Mouse (Mus musculus): ENCODE results near the gene Dennd1a. TPM values are rescaled to one million over a fixed set of nuclear protein-coding genes. Genes with fewer than 3 reads are reported as not detected.

Gene Dennd1a
- total RNA-seq (2017): 16.1 to 46.6 TPM (median 34.9 TPM) in 3 replicates

GRCm38 (mm10) chr2:38286733-38287551 is at the start of gene Dennd1a:
Dennd1a (minus strand) TSS chr2:38287390.
- peak; percentile 57 for ATAC-seq (replicated peaks; ENCODE audit: insufficient number of reproducible peaks, low FRiP score, low TSS enrichment, poor library complexity, severe bottlenecking)

DNA sequence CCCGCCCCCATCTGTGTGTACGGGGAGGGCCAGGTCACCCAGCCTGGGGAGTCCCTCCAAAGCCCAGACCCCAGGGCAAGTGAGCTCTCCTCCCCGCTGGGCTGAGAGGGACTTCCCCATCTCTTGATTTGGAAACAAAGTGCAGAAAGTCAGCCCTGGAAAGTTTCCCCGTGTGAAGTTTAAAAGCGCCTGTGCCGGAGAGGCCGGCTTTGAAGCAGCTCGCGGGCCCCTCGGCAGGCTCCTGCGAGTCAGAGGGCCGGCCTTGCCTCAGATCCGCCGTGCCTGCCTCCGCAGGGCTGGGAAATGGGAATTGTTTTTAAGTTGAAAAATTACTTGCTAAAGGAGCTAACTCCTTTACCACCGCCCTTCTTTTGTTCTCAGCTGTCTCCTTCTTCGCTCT is 49.4 kb upstream of the Dennd1a start:
- ATAC-seq (replicated peaks; ENCODE audit: insufficient number of reproducible peaks, low FRiP score, low TSS enrichment, poor library complexity, severe bottlenecking): no peak

- ATAC-seq (replicated peaks; ENCODE audit: insufficient number of reproducible peaks, low FRiP score, low TSS enrichment, poor library complexity, severe bottlenecking): no peak
These were observed 46.5 kb upstream of the Dennd1a start for GRCm38 (mm10) chr2:38333586-38334119.

GRCm38 (mm10) chr2:38326671-38327070 is 39.5 kb upstream of the Dennd1a start:
- no peak for ATAC-seq (replicated peaks; ENCODE audit: insufficient number of reproducible peaks, low FRiP score, low TSS enrichment, poor library complexity, severe bottlenecking)

DNA sequence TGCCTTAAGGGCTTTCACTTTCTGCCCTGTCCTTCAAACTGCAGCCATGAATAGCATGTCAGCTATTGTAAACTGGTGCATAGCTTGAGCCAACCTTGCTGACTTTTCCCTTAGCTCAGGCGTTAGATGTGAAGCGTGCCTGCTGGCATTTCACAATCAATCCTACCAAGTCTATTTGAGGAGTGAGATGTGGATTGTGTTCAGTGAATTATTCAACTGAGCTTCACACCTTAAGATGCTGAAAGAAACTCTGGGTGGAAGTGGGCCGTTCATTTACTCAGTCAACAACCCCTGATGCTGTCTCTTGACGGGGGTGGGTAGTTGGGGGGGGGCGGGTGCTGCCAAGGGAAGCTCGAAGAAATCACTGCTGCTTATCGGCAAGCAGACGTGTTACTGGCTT is 36.2 kb upstream of the Dennd1a start:
- no peak for ATAC-seq (replicated peaks; ENCODE audit: insufficient number of reproducible peaks, low FRiP score, low TSS enrichment, poor library complexity, severe bottlenecking)

DNA sequence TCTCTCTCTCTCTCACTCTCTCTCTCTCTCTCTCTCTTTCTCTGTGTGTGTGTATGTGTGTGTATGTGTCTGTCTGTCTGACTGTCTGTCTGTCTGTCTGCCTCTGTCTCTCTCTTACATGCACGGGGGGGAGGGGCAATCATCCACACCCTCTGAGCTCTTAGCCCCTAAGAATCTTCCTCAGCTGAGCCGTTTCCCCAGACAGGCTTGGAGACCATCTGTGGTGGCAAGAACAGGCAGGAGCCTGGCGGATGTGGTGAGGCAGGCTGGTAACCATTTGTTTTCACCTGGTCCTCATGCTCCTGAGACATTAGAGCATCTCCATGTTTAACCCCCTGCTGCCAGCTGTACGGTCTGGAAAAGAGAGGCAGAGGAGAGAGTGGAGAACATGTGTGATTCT is 33.7 kb upstream of the Dennd1a start:
- ATAC-seq (replicated peaks; ENCODE audit: insufficient number of reproducible peaks, low FRiP score, low TSS enrichment, poor library complexity, severe bottlenecking): no peak

GRCm38 (mm10) chr2:38319086-38319485 is 31.9 kb upstream of the Dennd1a start:
- no peak for ATAC-seq (replicated peaks; ENCODE audit: insufficient number of reproducible peaks, low FRiP score, low TSS enrichment, poor library complexity, severe bottlenecking)

DNA sequence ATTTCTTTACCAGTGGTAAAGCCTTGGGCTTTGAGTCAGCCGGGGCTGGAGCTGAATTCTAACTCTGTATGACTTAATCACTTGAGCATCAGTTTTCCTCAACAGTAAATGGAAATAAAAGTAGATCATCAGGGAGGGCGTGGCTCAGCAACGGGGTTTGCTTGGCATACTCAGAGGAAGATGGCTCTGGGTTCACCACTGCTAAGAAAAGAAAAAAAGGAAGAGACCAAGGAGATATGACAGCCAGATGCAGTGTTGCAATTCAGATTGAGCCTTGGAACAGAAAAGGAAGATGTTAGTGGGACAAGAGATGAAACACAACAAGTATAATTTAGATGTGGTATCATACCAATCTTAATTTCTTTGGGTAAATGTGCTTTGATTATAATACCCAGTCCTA is 26.2 kb upstream of the Dennd1a start:
- ATAC-seq (replicated peaks; ENCODE audit: insufficient number of reproducible peaks, low FRiP score, low TSS enrichment, poor library complexity, severe bottlenecking): 0 out of 2 replicates have a peak, but pooled peaks have one; percentile 13

DNA sequence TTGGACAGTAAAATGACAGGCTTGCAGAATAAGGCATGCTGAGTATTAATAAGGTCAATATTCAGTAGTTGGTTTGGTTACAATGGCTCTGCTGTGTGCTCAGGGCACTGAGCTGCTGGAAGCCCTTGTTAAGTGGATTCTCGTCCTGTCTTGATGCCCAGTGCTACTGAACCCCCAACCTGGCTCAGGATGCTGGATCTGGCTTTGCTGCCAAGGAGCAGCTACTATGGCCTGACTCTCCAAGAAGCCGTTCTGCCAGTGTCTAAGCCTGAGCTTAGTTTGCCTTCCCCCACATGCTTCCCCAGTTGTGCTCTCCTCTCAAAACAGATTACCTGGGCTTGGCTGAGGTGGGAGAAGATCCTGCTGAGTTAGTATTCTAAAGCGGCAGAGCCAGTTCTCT is 25.7 kb upstream of the Dennd1a start:
- ATAC-seq (replicated peaks; ENCODE audit: insufficient number of reproducible peaks, low FRiP score, low TSS enrichment, poor library complexity, severe bottlenecking): no peak

GRCm38 (mm10) chr2:38305152-38305551 is 18.0 kb upstream of the Dennd1a start:
- ATAC-seq (replicated peaks; ENCODE audit: insufficient number of reproducible peaks, low FRiP score, low TSS enrichment, poor library complexity, severe bottlenecking): no peak

DNA sequence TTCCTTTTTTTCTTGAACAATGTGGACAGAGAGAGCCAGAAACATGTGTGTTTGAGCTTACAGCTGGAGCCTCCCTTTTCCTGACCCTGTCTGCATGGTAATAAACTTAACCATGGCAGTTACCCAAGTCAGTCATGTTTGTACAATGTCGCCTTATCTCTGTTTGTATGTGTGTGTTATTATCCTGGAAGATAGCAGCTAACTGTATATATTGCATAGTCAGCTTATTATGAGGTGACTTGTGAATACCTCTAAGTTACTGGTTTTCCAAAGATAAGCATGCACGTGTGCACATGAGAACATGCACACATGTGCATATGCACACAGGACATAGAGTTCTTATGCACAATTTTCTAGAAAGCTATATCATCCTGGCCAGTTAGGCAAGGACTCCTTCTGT is 13.8 kb upstream of the Dennd1a start:
- no peak for ATAC-seq (replicated peaks; ENCODE audit: insufficient number of reproducible peaks, low FRiP score, low TSS enrichment, poor library complexity, severe bottlenecking)

DNA sequence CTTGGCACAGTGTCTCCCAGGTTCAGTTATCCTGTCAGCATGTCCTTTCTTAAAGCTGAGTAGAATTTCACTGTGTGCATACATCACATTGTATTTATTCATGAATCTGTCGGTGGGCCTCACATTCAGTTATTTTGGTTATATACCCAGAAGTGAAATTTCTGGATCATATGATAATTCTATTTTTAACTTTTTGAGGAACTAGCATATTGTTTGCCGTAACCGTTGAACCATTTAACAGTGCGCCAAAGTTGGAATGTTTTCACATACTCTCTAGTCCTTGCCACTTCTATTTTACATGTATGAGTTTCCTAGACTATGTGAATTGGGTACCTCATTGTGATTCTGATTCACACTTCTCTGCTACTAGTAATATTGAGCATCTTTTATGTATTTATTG is 8.7 kb upstream of the Dennd1a start:
- ATAC-seq (replicated peaks; ENCODE audit: insufficient number of reproducible peaks, low FRiP score, low TSS enrichment, poor library complexity, severe bottlenecking): no peak

DNA sequence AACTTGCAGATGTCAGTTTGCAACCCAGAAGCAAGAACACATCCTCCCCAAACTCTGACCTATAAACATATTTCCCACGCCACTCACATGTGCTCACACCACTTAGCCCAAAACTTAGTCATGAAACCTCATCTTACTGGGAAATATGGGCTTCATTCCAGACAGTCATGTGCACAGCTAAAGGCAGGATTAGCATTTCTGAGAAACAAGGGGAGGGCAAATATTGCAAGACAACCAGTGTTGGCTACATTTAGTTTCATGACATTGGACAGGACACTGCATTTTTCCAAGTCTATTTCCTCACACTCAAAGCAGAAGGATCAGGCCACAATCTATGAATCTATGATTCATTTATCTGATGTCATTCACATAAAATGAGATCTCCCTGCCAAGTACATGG is 4.3 kb upstream of the Dennd1a start:
- ATAC-seq (replicated peaks; ENCODE audit: insufficient number of reproducible peaks, low FRiP score, low TSS enrichment, poor library complexity, severe bottlenecking): no peak

DNA sequence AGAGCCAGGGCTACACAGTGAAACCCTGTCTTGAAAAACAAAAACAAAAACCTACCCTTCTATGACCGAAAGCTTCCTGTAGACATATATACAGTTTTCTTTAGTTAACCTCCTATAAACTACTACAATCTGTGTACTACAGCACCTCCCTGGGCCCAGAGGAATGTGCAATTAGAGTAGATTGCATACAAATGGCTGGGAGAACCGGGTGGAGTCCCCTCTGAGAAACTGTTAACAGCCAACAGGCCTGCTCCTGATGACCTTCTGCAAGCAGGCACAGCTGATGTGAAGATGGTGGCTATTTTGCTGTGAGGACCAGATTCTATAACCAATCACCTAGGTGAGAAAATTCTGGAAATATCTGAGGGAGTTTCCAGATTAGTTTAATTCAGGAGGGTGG is 1.0 kb upstream of the Dennd1a start:
- no peak for ATAC-seq (replicated peaks; ENCODE audit: insufficient number of reproducible peaks, low FRiP score, low TSS enrichment, poor library complexity, severe bottlenecking)

GRCm38 (mm10) chr2:38286433-38286732 is 807 bp downstream of the Dennd1a start:
- no peak for ATAC-seq (replicated peaks; ENCODE audit: insufficient number of reproducible peaks, low FRiP score, low TSS enrichment, poor library complexity, severe bottlenecking)

GRCm38 (mm10) chr2:38285781-38286432 is 1.3 kb downstream of the Dennd1a start:
- no peak for ATAC-seq (replicated peaks; ENCODE audit: insufficient number of reproducible peaks, low FRiP score, low TSS enrichment, poor library complexity, severe bottlenecking)

- no peak for ATAC-seq (replicated peaks; ENCODE audit: insufficient number of reproducible peaks, low FRiP score, low TSS enrichment, poor library complexity, severe bottlenecking)
These were observed 3.2 kb downstream of the Dennd1a start for GRCm38 (mm10) chr2:38283961-38284360.

GRCm38 (mm10) chr2:38280376-38280775 is 6.8 kb downstream of the Dennd1a start:
- no peak for ATAC-seq (replicated peaks; ENCODE audit: insufficient number of reproducible peaks, low FRiP score, low TSS enrichment, poor library complexity, severe bottlenecking)

- ATAC-seq (replicated peaks; ENCODE audit: insufficient number of reproducible peaks, low FRiP score, low TSS enrichment, poor library complexity, severe bottlenecking): no peak
These were observed 12.2 kb downstream of the Dennd1a start for GRCm38 (mm10) chr2:38274973-38275372.

DNA sequence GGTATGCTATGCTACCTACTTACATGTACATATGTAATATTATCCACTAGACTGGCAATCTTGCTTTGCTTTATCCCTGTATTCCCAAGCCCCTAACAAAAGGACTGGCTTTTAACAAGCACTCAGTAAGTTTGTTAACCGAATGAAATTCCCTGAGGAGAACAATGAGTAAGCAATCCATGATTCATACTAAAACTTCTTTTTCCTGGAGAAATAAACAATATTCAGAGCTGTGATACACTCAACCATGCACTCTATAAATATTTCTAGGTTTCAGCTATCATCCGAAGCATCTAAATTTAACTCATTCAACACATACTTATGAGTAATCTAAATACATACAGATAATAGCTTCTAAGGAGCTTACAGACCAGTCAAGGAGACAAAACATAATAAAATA is 23.5 kb downstream of the Dennd1a start:
- ATAC-seq (replicated peaks; ENCODE audit: insufficient number of reproducible peaks, low FRiP score, low TSS enrichment, poor library complexity, severe bottlenecking): no peak

Measured in monocyte, adult 5-6 weeks (primary cell).